Mouse (Mus musculus) megakaryocyte, adult 5-6 weeks (primary cell): Measurements from ENCODE around the gene Ninj2. TPM values are rescaled to one million over a fixed set of nuclear protein-coding genes. Genes with fewer than 3 reads are reported as not detected.

Experiments used
- ATAC-seq: 2 replicates; pipeline ENCODE4 v1.8.0; 2016; ENCODE audit warnings: mild to moderate bottlenecking, inconsistent platforms; ENCODE audit not compliant: poor library complexity, severe bottlenecking
- total RNA-seq, 2 experiments: library from RNA; stranded (forward) in 1 of 2; stranded (reverse) in 1 of 2; fragments of 153-499, 151-499 nt in 1 of 2; fragments of 221-1000, 200-1000 nt in 1 of 2; gene quantifications; 2 replicates each; pipeline versions ENCODE4 v1.2.3 to v1.2.4; 2015 to 2017

Gene Ninj2
- total RNA-seq, 2 experiments from 2014 or later = not detected

DNA sequence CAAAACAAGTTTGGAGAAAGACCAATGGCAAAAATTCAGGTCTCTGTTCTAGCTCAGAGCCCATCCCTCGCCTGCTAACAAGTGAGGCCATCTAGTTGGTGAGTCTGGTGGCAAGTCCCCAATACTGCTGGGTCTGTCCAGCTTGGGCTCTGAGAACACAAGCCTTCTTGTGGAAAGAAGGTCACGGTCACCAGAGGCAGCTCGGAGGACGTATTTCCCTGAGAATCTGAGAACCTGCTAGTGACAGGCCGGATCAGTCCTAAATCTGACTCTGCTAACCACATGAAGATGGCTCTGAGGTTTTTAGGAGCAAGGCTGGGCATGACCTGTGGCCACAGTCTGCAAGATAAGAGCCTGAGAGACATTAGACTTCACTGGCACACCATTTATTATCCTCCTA is 153.5 kb downstream of the Ninj2 start:
- no peak for ATAC-seq

- ATAC-seq = no peak
Measured at GRCm38 (mm10) chr6:120249831-120250230, 156.7 kb downstream of the Ninj2 start.

Other genes with a start within 250 kb of the Ninj2 start
- 1.0 and 1.3 TPM in 2 replicates for gene Erc1, start 245.2 kb upstream of the Ninj2 start, total RNA-seq (2015)
- 2.1 and 5.2 TPM in 2 replicates for gene Erc1, start 245.2 kb upstream of the Ninj2 start, total RNA-seq (2017)
- gene Rad52, start 190.7 kb upstream of the Ninj2 start, total RNA-seq (2015) = 19.2 and 19.9 TPM in 2 replicates
- 12.4 and 13.2 TPM in 2 replicates for gene Rad52, start 190.7 kb upstream of the Ninj2 start, total RNA-seq (2017)
- gene Wnk1, start 54.7 kb upstream of the Ninj2 start, total RNA-seq (2015) = 247 and 264 TPM in 2 replicates
- 206 and 218 TPM in 2 replicates for gene Wnk1, start 54.7 kb upstream of the Ninj2 start, total RNA-seq (2017)
- not detected in 2 replicates for gene D330020A13Rik, start 201.0 kb downstream of the Ninj2 start, total RNA-seq (2015)
- not detected in 2 replicates for gene D330020A13Rik, start 201.0 kb downstream of the Ninj2 start, total RNA-seq (2017)
- gene B4galnt3, start 201.2 kb downstream of the Ninj2 start, total RNA-seq (2015) = not detected in 2 replicates
- not detected in 2 replicates for gene B4galnt3, start 201.2 kb downstream of the Ninj2 start, total RNA-seq (2017)